Mouse (Mus musculus): Measurements from ENCODE around the gene Gpank1. TPM values are rescaled to one million over a fixed set of nuclear protein-coding genes. Genes with fewer than 3 reads are reported as not detected.

Gpank1 gene
- polyA plus RNA-seq, 1 experiment, result 20.9 TPM

DNA sequence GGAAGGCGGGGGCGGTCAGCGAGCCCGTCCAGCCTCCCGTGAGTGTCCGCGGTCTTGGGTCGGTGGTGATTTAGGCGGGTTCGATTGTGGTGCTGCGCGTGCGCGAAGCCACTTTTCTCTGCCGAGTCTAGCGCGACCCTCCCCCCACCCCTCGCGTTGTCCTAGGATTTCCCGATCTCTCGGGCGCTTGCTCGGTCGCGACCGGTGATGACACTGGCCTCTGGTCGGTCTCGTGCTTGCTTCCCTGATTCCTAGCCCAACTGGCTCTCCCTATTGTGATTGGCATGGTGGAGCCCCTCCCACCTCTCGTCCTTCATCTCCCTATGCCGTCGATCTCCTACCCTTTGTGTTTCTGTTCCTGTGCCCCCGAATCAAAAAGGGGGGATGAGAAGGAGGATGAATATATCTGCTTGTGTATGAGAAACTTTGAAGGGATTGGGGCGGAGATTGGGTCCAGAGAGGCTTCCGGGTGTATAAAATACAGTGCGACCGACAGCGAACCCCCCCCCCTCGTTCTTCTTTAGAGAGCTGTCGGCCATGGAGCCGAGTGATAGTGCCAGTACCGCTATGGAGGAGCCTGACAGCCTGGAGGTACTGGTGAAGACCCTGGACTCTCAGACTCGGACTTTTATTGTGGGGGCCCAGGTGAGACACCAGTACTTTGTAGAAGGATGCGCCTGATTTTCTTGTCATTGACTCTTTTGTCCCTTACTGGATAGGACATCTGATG is 14.5 kb downstream of the Gpank1 start:
- Histone ChIP-seq H3K36me3 (ENCODE audit: control insufficient read depth, insufficient read depth, low read length) (peaks cover 19% of the 10 kb centered on the region), H3K4me1 (ENCODE audit: control insufficient read depth, insufficient read depth, insufficient read length) (peaks cover 5% of the 10 kb centered on the region; the same call in 1 of the 2 replicates), H3K27me3 (ENCODE audit: control insufficient read depth, insufficient read depth, low read length) (no peaks in the 10 kb centered on the region), H3K27ac (ENCODE audit: insufficient read depth, low read length) (peak overlapping the region; percentile 97), H3K4me3 (ENCODE audit: extremely low read depth, insufficient read depth, insufficient read length) (peak overlapping the region; percentile 98)
- no peak for TF ChIP-seq CTCF (IDR thresholded peaks at IDR 0.05; ENCODE audit: extremely low read depth, insufficient read depth, insufficient read length, insufficient replicate concordance)
- no peak for TF ChIP-seq POLR2A (IDR thresholded peaks at IDR 0.05; ENCODE audit: low read depth, low read length)
- under 1% methylated on average over 43 of the region's 43 CpGs for WGBS
- DNase-seq (ENCODE audit: low read depth in 1 of 2, low spot score in 2 of 2), result no peak

- no peak for TF ChIP-seq CTCF (IDR thresholded peaks at IDR 0.05; ENCODE audit: extremely low read depth, insufficient read depth, insufficient read length, insufficient replicate concordance)
- no peak for TF ChIP-seq POLR2A (IDR thresholded peaks at IDR 0.05; ENCODE audit: low read depth, low read length)
- H3K27ac ChIP-seq (ENCODE audit: insufficient read depth, low read length), result no peak overlapping the region
- peaks cover 5% of the 10 kb centered on the region; the same call in 1 of the 2 replicates for H3K4me1 ChIP-seq (ENCODE audit: control insufficient read depth, insufficient read depth, insufficient read length)
- no peaks in the 10 kb centered on the region for H3K27me3 ChIP-seq (ENCODE audit: control insufficient read depth, insufficient read depth, low read length)
- no peak overlapping the region for H3K4me3 ChIP-seq (ENCODE audit: extremely low read depth, insufficient read depth, insufficient read length)
- no peak for DNase-seq (ENCODE audit: low read depth in 1 of 2, low spot score in 2 of 2)
- peaks cover 48% of the 10 kb centered on the region for H3K36me3 ChIP-seq (ENCODE audit: control insufficient read depth, insufficient read depth, low read length)
- 85% methylated on average over 3 of the region's 3 CpGs for WGBS
Measured at GRCm38 (mm10) chr17:35139269-35139668, 18.0 kb downstream of the Gpank1 start.

DNA sequence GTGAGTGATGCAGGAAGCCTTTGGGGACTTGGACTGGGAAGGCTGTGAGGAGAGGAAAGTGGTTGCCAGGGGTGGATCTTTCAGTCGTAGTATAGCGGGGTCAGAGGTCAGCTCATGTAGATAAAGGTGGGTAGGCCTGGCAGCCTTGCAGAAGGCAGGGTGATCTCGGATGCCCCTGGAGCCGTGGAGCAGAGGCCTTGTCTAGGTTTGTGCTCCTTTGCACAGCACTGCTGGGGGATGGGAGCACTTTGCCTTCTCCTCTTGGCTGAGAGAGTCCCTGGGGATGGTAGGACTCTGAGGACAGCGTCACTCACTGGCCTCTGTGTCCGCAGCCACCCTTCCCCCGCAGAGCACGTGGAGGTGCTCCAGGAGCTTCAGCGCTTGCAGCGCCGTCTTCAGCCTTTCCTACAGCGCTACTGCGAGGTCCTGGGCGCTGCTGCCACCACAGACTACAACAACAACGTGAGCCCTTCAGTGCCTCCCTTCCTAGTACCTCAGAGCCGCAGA is 19.3 kb downstream of the Gpank1 start:
- no peaks in the 10 kb centered on the region for H3K27me3 ChIP-seq (ENCODE audit: control insufficient read depth, insufficient read depth, low read length)
- H3K4me3 ChIP-seq (ENCODE audit: extremely low read depth, insufficient read depth, insufficient read length), result no peak overlapping the region
- no peak overlapping the region for H3K27ac ChIP-seq (ENCODE audit: insufficient read depth, low read length)
- no peak for DNase-seq (ENCODE audit: low read depth in 1 of 2, low spot score in 2 of 2)
- H3K36me3 ChIP-seq (ENCODE audit: control insufficient read depth, insufficient read depth, low read length), result peaks cover 60% of the 10 kb centered on the region
- peaks cover 5% of the 10 kb centered on the region; the same call in 1 of the 2 replicates for H3K4me1 ChIP-seq (ENCODE audit: control insufficient read depth, insufficient read depth, insufficient read length)
- TF ChIP-seq CTCF (IDR thresholded peaks at IDR 0.05; ENCODE audit: extremely low read depth, insufficient read depth, insufficient read length, insufficient replicate concordance), result no peak
- no peak for TF ChIP-seq POLR2A (IDR thresholded peaks at IDR 0.05; ENCODE audit: low read depth, low read length)
- WGBS, result 91% methylated on average over 16 of the region's 16 CpGs

GRCm38 (mm10) chr17:35141971-35142370 is 20.7 kb downstream of the Gpank1 start:
- H3K4me1 ChIP-seq (ENCODE audit: control insufficient read depth, insufficient read depth, insufficient read length), result no peaks in the 10 kb centered on the region
- 86% methylated on average over 6 of the region's 6 CpGs for WGBS
- no peak for DNase-seq (ENCODE audit: low read depth in 1 of 2, low spot score in 2 of 2)
- peaks cover 73% of the 10 kb centered on the region for H3K36me3 ChIP-seq (ENCODE audit: control insufficient read depth, insufficient read depth, low read length)
- TF ChIP-seq CTCF (IDR thresholded peaks at IDR 0.05; ENCODE audit: extremely low read depth, insufficient read depth, insufficient read length, insufficient replicate concordance), result no peak
- no peak for TF ChIP-seq POLR2A (IDR thresholded peaks at IDR 0.05; ENCODE audit: low read depth, low read length)
- H3K27me3 ChIP-seq (ENCODE audit: control insufficient read depth, insufficient read depth, low read length), result no peaks in the 10 kb centered on the region
- H3K4me3 ChIP-seq (ENCODE audit: extremely low read depth, insufficient read depth, insufficient read length), result no peak overlapping the region
- H3K27ac ChIP-seq (ENCODE audit: insufficient read depth, low read length), result no peak overlapping the region

GRCm38 (mm10) chr17:35146139-35146538 is 24.9 kb downstream of the Gpank1 start:
- Histone ChIP-seq H3K4me3 (ENCODE audit: extremely low read depth, insufficient read depth, insufficient read length) (no peak overlapping the region), H3K27me3 (ENCODE audit: control insufficient read depth, insufficient read depth, low read length) (no peaks in the 10 kb centered on the region), H3K27ac (ENCODE audit: insufficient read depth, low read length) (no peak overlapping the region), H3K4me1 (ENCODE audit: control insufficient read depth, insufficient read depth, insufficient read length) (no peaks in the 10 kb centered on the region), H3K36me3 (ENCODE audit: control insufficient read depth, insufficient read depth, low read length) (peaks cover 77% of the 10 kb centered on the region)
- TF ChIP-seq CTCF (IDR thresholded peaks at IDR 0.05; ENCODE audit: extremely low read depth, insufficient read depth, insufficient read length, insufficient replicate concordance), result no peak
- TF ChIP-seq POLR2A (IDR thresholded peaks at IDR 0.05; ENCODE audit: low read depth, low read length), result no peak
- 86% methylated on average over 5 of the region's 5 CpGs for WGBS
- DNase-seq (ENCODE audit: low read depth in 1 of 2, low spot score in 2 of 2), result no peak

DNA sequence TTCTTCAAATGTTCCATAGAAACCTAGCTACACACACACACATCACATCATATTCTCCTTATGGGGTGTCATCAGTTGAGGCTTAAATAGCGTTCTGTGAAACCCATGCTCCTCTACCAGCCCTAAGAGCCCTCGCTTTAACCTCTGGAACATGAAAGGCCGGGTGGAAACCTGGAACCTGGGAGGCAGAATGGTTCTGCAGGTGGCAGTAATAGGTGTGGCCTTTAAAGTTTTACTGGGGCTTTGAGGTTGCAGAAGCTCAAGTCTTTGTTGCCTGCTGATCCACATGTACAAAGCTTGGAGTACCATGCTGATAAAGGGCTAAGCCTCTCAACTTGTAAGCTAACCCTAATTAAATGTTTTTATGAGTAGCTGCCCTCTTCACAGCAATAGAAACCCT is 26.1 kb downstream of the Gpank1 start:
- Histone ChIP-seq H3K4me3 (ENCODE audit: extremely low read depth, insufficient read depth, insufficient read length) (no peak overlapping the region), H3K4me1 (ENCODE audit: control insufficient read depth, insufficient read depth, insufficient read length) (no peaks in the 10 kb centered on the region), H3K36me3 (ENCODE audit: control insufficient read depth, insufficient read depth, low read length) (peaks cover 75% of the 10 kb centered on the region), H3K27me3 (ENCODE audit: control insufficient read depth, insufficient read depth, low read length) (no peaks in the 10 kb centered on the region), H3K27ac (ENCODE audit: insufficient read depth, low read length) (no peak overlapping the region)
- DNase-seq (ENCODE audit: low read depth in 1 of 2, low spot score in 2 of 2), result no peak
- 85% methylated on average over 3 of the region's 3 CpGs for WGBS
- TF ChIP-seq CTCF (IDR thresholded peaks at IDR 0.05; ENCODE audit: extremely low read depth, insufficient read depth, insufficient read length, insufficient replicate concordance) (no peak), POLR2A (IDR thresholded peaks at IDR 0.05; ENCODE audit: low read depth, low read length) (no peak)
